In the genomic region with DNA sequence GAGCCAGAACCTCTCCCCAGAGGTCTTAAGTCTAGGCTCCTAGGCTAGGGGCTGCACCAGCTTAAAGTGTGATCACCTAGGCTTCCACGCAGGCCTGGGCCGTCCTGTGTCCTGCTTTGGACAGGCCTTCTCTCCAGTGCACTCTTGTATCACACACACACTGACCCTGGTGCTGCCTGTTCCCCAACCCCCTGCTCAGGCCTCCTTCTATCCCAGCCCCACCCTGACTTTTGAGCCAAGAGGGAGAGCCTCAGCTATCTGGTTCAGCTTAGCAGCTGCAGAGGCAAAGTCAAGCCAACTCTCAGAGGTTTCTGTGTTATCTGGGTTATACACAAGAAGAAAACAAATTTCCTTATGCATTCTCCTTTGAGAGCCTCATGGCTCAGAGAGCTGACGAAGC, we compare ENCODE assay signal across 10 mouse cellular contexts. TPM values are rescaled to one million over a fixed set of nuclear protein-coding genes. Genes with fewer than 3 reads are reported as not detected.
DNase-seq lines count a peak whose midpoint lies in the region; ATAC-seq and TF ChIP-seq lines count a peak whose summit lies in the region.
"Had no signal": no experiment of that assay in that cellular context is flagged by ENCODE, and none has a peak within 500 bp of the region (broad histone marks: within the 10 kb centered on the region; RNA-seq: fewer than 3 reads in every experiment).

No protein-coding gene starts in this region.

- DNase-seq in lung, postnatal 0 days (ENCODE audit: low spot score) = peak; percentile 46
- no peak for DNase-seq in lung, postnatal 14 days
- DNase-seq in gastrocnemius, postnatal 25 days = peak; percentile 81
- DNase-seq in heart, postnatal 36 days = peak; percentile 65 to 70
- DNase-seq in stomach, postnatal 0 days (ENCODE audit: low spot score) = peak; percentile 38
- DNase-seq in thymus, postnatal 0 days (ENCODE audit: low spot score) = no peak
- DNase-seq in right cerebral cortex, adult 2 months (ENCODE audit: low spot score in 2 of 2) = no peak
- DNase-seq: thymus, postnatal 14 days had no signal

- TF ChIP-seq CTCF in lung, postnatal 0 days (IDR thresholded peaks at IDR 0.05) = no peak
- TF ChIP-seq CTCF in stomach, postnatal 0 days (IDR thresholded peaks at IDR 0.05; ENCODE audit: low read depth) = no peak

- no peaks in the 10 kb centered on the region for H3K27me3 ChIP-seq in lung, postnatal 0 days (replicated peaks; ENCODE audit: insufficient read depth, low read length)
- no peaks in the 10 kb centered on the region for H3K27me3 ChIP-seq in stomach, postnatal 0 days (ENCODE audit: control insufficient read depth, insufficient read depth, low read length)
- H3K27me3 ChIP-seq: neural tube, embryonic 15.5 days had no signal

- no peak; the same call in 1 of the 2 replicates for ATAC-seq in lung, postnatal 0 days
- peak; percentile 63; the same call in 1 of the 2 replicates for ATAC-seq in stomach, postnatal 0 days (ENCODE audit: low FRiP score, low TSS enrichment)

- H3K27ac ChIP-seq in lung, postnatal 0 days (ENCODE audit: low read length) = no peak overlapping the region
- H3K27ac ChIP-seq in stomach, postnatal 0 days (replicated peaks) = peak overlapping the region; percentile 73
- H3K27ac ChIP-seq: neural tube, embryonic 15.5 days had no signal

- H3K4me3 ChIP-seq in lung, postnatal 0 days (ENCODE audit: low read depth, low read length) = no peak overlapping the region
- no peak overlapping the region for H3K4me3 ChIP-seq in stomach, postnatal 0 days (ENCODE audit: low read depth, low read length)
- H3K4me3 ChIP-seq: neural tube, embryonic 15.5 days had no signal

- no peak overlapping the region for H3K4me2 ChIP-seq in lung, postnatal 0 days (replicated peaks; ENCODE audit: low read depth, low read length)
- H3K4me2 ChIP-seq in stomach, postnatal 0 days (replicated peaks; ENCODE audit: low read depth) = no peak overlapping the region
- H3K4me2 ChIP-seq: neural tube, embryonic 15.5 days had no signal

- 81% methylated on average over 3 of the region's 3 CpGs for WGBS in lung, postnatal 0 days
- WGBS in stomach, postnatal 0 days = 48% methylated on average over 3 of the region's 3 CpGs

- intact Hi-C loops in heart, postnatal 36 days (cut with DNase I) = no loop called here

- no peaks in the 10 kb centered on the region for H3K4me1 ChIP-seq in lung, postnatal 0 days (ENCODE audit: insufficient read depth, low read depth, low read length)
- peaks cover 3% of the 10 kb centered on the region; the same call in 1 of the 2 replicates for H3K4me1 ChIP-seq in stomach, postnatal 0 days (replicated peaks; ENCODE audit: control insufficient read depth, insufficient read depth)

- H3K9ac ChIP-seq in lung, postnatal 0 days (replicated peaks; ENCODE audit: low read depth) = no peak overlapping the region
- no peak overlapping the region for H3K9ac ChIP-seq in stomach, postnatal 0 days (ENCODE audit: low read length)
- H3K9ac ChIP-seq: neural tube, embryonic 15.5 days had no signal

- peaks cover 8% of the 10 kb centered on the region; the same call in 1 of the 2 replicates for H3K36me3 ChIP-seq in lung, postnatal 0 days (ENCODE audit: insufficient read depth, low read length)
- no peaks in the 10 kb centered on the region; the same call in 1 of the 2 replicates for H3K36me3 ChIP-seq in stomach, postnatal 0 days (ENCODE audit: control insufficient read depth, insufficient read depth, low read length)
- H3K36me3 ChIP-seq: G1E; neural tube, embryonic 15.5 days had no signal

- no peaks in the 10 kb centered on the region for H3K9me3 ChIP-seq in lung, postnatal 0 days (ENCODE audit: low read length)
- H3K9me3 ChIP-seq in stomach, postnatal 0 days (ENCODE audit: control insufficient read depth, low read length) = no peaks in the 10 kb centered on the region
- H3K9me3 ChIP-seq: G1E; neural tube, embryonic 15.5 days had no signal

- no peak for TF ChIP-seq EP300 in lung, postnatal 0 days (IDR thresholded peaks at IDR 0.05)
- TF ChIP-seq EP300 in stomach, postnatal 0 days (optimal IDR thresholded peaks at IDR 0.05) = no peak

RNA-seq across cellular contexts. Expression of a gene that starts 11.4 kb away (rescaled TPM):
- polyA plus RNA-seq in lung, postnatal 0 days (2015; fragmentation: Nextera tagmentation; extraction: Ambion mirVana) = 5.7 and 6.4 TPM in 2 replicates
- total RNA-seq in gastrocnemius, postnatal 25 days (2021) = 1 to 10 TPM; 4.9 to 5.0 TPM
- 10 to 100 TPM; 14.6 to 15.8 TPM for total RNA-seq in heart, postnatal 36 days (2021)
- 3.6 and 6.0 TPM in 2 replicates for polyA plus RNA-seq in stomach, postnatal 0 days (2015; fragmentation: Nextera tagmentation; extraction: Ambion mirVana)
- 3.0 and 3.4 TPM in 2 replicates for polyA plus RNA-seq in thymus, postnatal 0 days (2015; fragmentation: Nextera tagmentation; extraction: Ambion mirVana)
- polyA plus RNA-seq: G1E had no signal

Comparison
In these comparisons a context has a peak if more than half of its experiments do, and no peak if none do; other contexts are left out.
1. DNase-seq: peak in lung, postnatal 0 days (single experiment), gastrocnemius, postnatal 25 days (single experiment), heart, postnatal 36 days (2 of 2) and stomach, postnatal 0 days (single experiment); none in lung, postnatal 14 days (single experiment), thymus, postnatal 0 days (single experiment) and right cerebral cortex, adult 2 months (0 of 2).